Mouse (Mus musculus) hindbrain, postnatal 0 days (tissue): Measurements from ENCODE around the gene Ociad1. TPM values are rescaled to one million over a fixed set of nuclear protein-coding genes. Genes with fewer than 3 reads are reported as not detected.

Experiments used
- ATAC-seq: fragments of 200-750 bp; cut with Nextera tagmentation; 2 replicates; pipeline ENCODE4 v1.8.0; 2017; ENCODE audit warnings: mild to moderate bottlenecking, moderate TSS enrichment, moderate library complexity
- DNase-seq: peaks from one replicate; pipeline ENCODE4 v3.0.0-alpha.2; 2015; ENCODE audit warnings: low spot score
- H3K27ac ChIP-seq: fragments of 300-500 bp; sonication (generic); 2 replicates; pipeline ENCODE4 v1.5.1; 2014; ENCODE audit warnings: mild to moderate bottlenecking
- H3K27me3 ChIP-seq: fragments of 300-500 bp; sonication (generic); 2 replicates; pipeline ENCODE4 v1.6.1; 2014; ENCODE audit warnings: low read length, mixed read lengths; ENCODE audit not compliant: insufficient read depth
- H3K36me3 ChIP-seq: fragments of 300-500 bp; sonication (generic); 2 replicates; pipeline ENCODE4 v1.6.1; 2014; ENCODE audit warnings: low read length, mixed read lengths; ENCODE audit not compliant: insufficient read depth
- H3K4me1 ChIP-seq: fragments of 300-500 bp; sonication (generic); 2 replicates; pipeline ENCODE4 v1.6.1; 2014; ENCODE audit warnings: antibody characterized with exemption, low read length, mixed read lengths; ENCODE audit not compliant: insufficient read depth
- H3K4me2 ChIP-seq: fragments of 300-500 bp; sonication (generic); 2 replicates; pipeline ENCODE4 v1.6.1; 2014; ENCODE audit warnings: low read depth, mild to moderate bottlenecking, low read length, moderate library complexity, mixed read lengths
- H3K4me3 ChIP-seq: fragments of 300-500 bp; sonication (generic); 2 replicates; pipeline ENCODE4 v1.5.1; 2014; ENCODE audit warnings: low read length
- H3K9ac ChIP-seq: fragments of 300-500 bp; sonication (generic); replicated peaks from 2 replicates; pipeline ENCODE4 v1.6.1; 2014; ENCODE audit warnings: mild to moderate bottlenecking, low read length, moderate library complexity, mixed read lengths
- H3K9me3 ChIP-seq: fragments of 300-500 bp; sonication (generic); 2 replicates; pipeline ENCODE4 v1.6.1; 2016; ENCODE audit warnings: low read length, mixed read lengths
- CTCF ChIP-seq: IDR thresholded peaks from 2 replicates; pipeline ENCODE4 v1.5.1; 2016; ENCODE audit warnings: antibody characterized with exemption, control low read depth, low read depth
- WGBS: fragments of 180-500 bp; shearing (Covaris S2); extraction: QIAGEN DNeasy Blood & Tissue Kit; methylation state at CpG from one replicate; pipeline ENCODE4 v1.1.7; 2014; 5-methylcytosine and 5-hydroxymethylcytosine counted together
- polyA plus RNA-seq: library from polyadenylated mRNA; unstranded; fragments of >200 nt; fragmentation: Nextera tagmentation; extraction: Ambion mirVana; gene quantifications from 2 replicates; pipeline ENCODE4 v1.2.1, GENCODE M21; 2015
- total RNA-seq: library from RNA; depleted of rRNA; stranded (reverse); fragments of >200 nt; gene quantifications from 2 replicates; pipeline ENCODE4 v1.2.3, GENCODE M21; 2014; rRNA removed

Ociad1 gene
- total and polyA plus RNA-seq, 2 experiments from 2014 or later, result 138 to 386 TPM

- Histone ChIP-seq H3K9me3 (no peaks in the 10 kb centered on the region), H3K9ac (no peak overlapping the region), H3K4me1 (no peaks in the 10 kb centered on the region), H3K36me3 (no peaks in the 10 kb centered on the region), H3K27ac (no peak overlapping the region), H3K27me3 (no peaks in the 10 kb centered on the region), H3K4me3 (no peak overlapping the region), H3K4me2 (no peak overlapping the region)
- 76% methylated on average over 5 of the region's 5 CpGs for WGBS
- DNase-seq (no peak), ATAC-seq (no peak)
- TF ChIP-seq CTCF, result no peak
These were observed 62.8 kb downstream of the Ociad1 start for GRCm38 (mm10) chr5:73355393-73355792.

- ATAC-seq, result no peak
- no peak overlapping the region for H3K4me3 ChIP-seq
- no peaks in the 10 kb centered on the region for H3K27me3 ChIP-seq
- no peak for DNase-seq
- H3K36me3 ChIP-seq, result no peaks in the 10 kb centered on the region
- no peak for TF ChIP-seq CTCF
- 80% methylated on average over 6 of the region's 6 CpGs for WGBS
- H3K27ac ChIP-seq, result no peak overlapping the region
- no peak overlapping the region for H3K9ac ChIP-seq
- peak overlapping the region; percentile 40 for H3K4me2 ChIP-seq
- H3K4me1 ChIP-seq, result no peaks in the 10 kb centered on the region
- no peaks in the 10 kb centered on the region for H3K9me3 ChIP-seq
These were observed 66.7 kb downstream of the Ociad1 start for GRCm38 (mm10) chr5:73359134-73359751.

- H3K9ac ChIP-seq, result no peak overlapping the region
- 30% methylated on average over 12 of the region's 12 CpGs for WGBS
- peak overlapping the region; percentile 40 for H3K4me2 ChIP-seq
- H3K4me3 ChIP-seq, result 0 out of 2 replicates have a peak overlapping the region, but pooled peaks have one; percentile 18
- no peak for ATAC-seq
- no peak for TF ChIP-seq CTCF
- no peaks in the 10 kb centered on the region for H3K36me3 ChIP-seq
- no peaks in the 10 kb centered on the region for H3K27me3 ChIP-seq
- no peaks in the 10 kb centered on the region for H3K4me1 ChIP-seq
- no peak overlapping the region for H3K27ac ChIP-seq
- DNase-seq, result no peak
- no peaks in the 10 kb centered on the region for H3K9me3 ChIP-seq
These were observed 67.2 kb downstream of the Ociad1 start for GRCm38 (mm10) chr5:73359752-73360141.

- Histone ChIP-seq H3K36me3 (no peaks in the 10 kb centered on the region), H3K4me2 (peak overlapping the region; percentile 40), H3K4me1 (no peaks in the 10 kb centered on the region), H3K9ac (no peak overlapping the region), H3K27me3 (no peaks in the 10 kb centered on the region), H3K4me3 (peak overlapping the region; percentile 18; the same call in 1 of the 2 replicates), H3K9me3 (no peaks in the 10 kb centered on the region), H3K27ac (no peak overlapping the region)
- ATAC-seq (no peak), DNase-seq (no peak)
- TF ChIP-seq CTCF, result no peak
- 27% methylated on average over 12 of the region's 12 CpGs for whole genome bisulfite sequencing
These were observed 67.7 kb downstream of the Ociad1 start for GRCm38 (mm10) chr5:73360240-73360639.

- DNase-seq, result no peak
- no peak for ATAC-seq
- Histone ChIP-seq H3K9me3 (no peaks in the 10 kb centered on the region), H3K9ac (no peak overlapping the region), H3K27ac (no peak overlapping the region), H3K4me2 (no peak overlapping the region), H3K36me3 (no peaks in the 10 kb centered on the region), H3K27me3 (no peaks in the 10 kb centered on the region), H3K4me3 (no peak overlapping the region), H3K4me1 (no peaks in the 10 kb centered on the region)
- WGBS, result 87% methylated on average over 7 of the region's 7 CpGs
- TF ChIP-seq CTCF, result no peak
These were observed 69.8 kb downstream of the Ociad1 start for GRCm38 (mm10) chr5:73362338-73362737.

GRCm38 (mm10) chr5:73362791-73363190 lies 70.2 kb downstream of the Ociad1 start:
- Histone ChIP-seq H3K4me1 (no peaks in the 10 kb centered on the region), H3K4me3 (no peak overlapping the region), H3K27me3 (no peaks in the 10 kb centered on the region), H3K9ac (no peak overlapping the region), H3K9me3 (no peaks in the 10 kb centered on the region), H3K36me3 (no peaks in the 10 kb centered on the region), H3K4me2 (no peak overlapping the region), H3K27ac (no peak overlapping the region)
- WGBS, result 86% methylated on average over 5 of the region's 5 CpGs
- TF ChIP-seq CTCF, result no peak
- no peak for ATAC-seq
- no peak for DNase-seq

Other genes with a start within 250 kb of the Ociad1 start
- 69.4 and 80.6 TPM in 2 replicates for gene Fryl, start 36.2 kb upstream of the Ociad1 start, total RNA-seq
- gene Fryl, start 36.2 kb upstream of the Ociad1 start, polyA plus RNA-seq, result 20.5 and 20.8 TPM in 2 replicates
- gene Ociad2, start 48.2 kb downstream of the Ociad1 start, total RNA-seq, result 7.2 and 15.7 TPM in 2 replicates
- gene Ociad2, start 48.2 kb downstream of the Ociad1 start, polyA plus RNA-seq, result 28.8 and 31.3 TPM in 2 replicates
- 0.29 and 0.68 TPM in 2 replicates for gene Cwh43, start 113.3 kb downstream of the Ociad1 start, total RNA-seq
- gene Cwh43, start 113.3 kb downstream of the Ociad1 start, polyA plus RNA-seq, result 0.61 and 0.96 TPM in 2 replicates
- 25.1 and 27.2 TPM in 2 replicates for gene Dcun1d4, start 188.2 kb downstream of the Ociad1 start, total RNA-seq
- 38.5 and 40.8 TPM in 2 replicates for gene Dcun1d4, start 188.2 kb downstream of the Ociad1 start, polyA plus RNA-seq